8 mouse cellular contexts compared by ENCODE assay signal in the genomic region with DNA sequence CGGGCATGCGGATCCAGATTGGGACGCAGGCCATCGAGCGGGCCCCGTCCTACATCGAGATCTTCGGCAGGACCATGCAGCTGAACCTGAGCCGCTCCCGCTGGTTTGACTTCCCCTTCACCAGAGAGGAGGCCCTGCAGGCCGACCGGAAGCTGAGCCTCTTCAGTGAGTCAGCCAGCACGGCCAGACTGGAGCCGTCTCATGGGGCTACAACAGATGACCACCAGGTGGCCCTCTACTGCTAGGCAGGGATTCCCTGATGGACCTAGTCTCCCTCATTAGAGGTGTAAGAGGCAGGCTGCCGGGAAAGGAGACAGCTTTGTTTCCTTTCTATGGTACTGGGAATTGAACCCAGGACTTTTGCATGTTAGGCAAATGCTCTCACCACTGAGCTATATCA.
A peak's percentile ranks its signal among the peaks of the same experiment; 100 is the strongest.
DNase-seq lines count a peak whose midpoint lies in the region; ATAC-seq and TF ChIP-seq lines count a peak whose summit lies in the region.

No protein-coding gene starts in this region.

- H3K9me3 ChIP-seq in midbrain, embryonic 10.5 days (replicated peaks), result no peaks in the 10 kb centered on the region
- H3K9me3 ChIP-seq in midbrain, embryonic 15.5 days, result no peaks in the 10 kb centered on the region
- no peaks in the 10 kb centered on the region for H3K9me3 ChIP-seq in limb, embryonic 10.5 days (replicated peaks)
- no peaks in the 10 kb centered on the region for H3K9me3 ChIP-seq in stomach, embryonic 16.5 days (replicated peaks; ENCODE audit: control insufficient read depth, low read length)

- TF ChIP-seq POLR2A in kidney, adult 2 months (IDR thresholded peaks at IDR 0.05; ENCODE audit: low read depth, low read length), result no peak

- DNase-seq in midbrain, embryonic 10.5 days (ENCODE audit: low spot score), result peak; percentile 63
- peak; percentile 88 for DNase-seq in cerebellum, adult 9-11 months
- peak; percentile 67 for DNase-seq in gastrocnemius, postnatal 10 days
- peak; percentile 74 for DNase-seq in kidney, adult 2 months
- DNase-seq in limb, embryonic 10.5 days (ENCODE audit: low spot score), result peak; percentile 72
- DNase-seq in naive thymus-derived CD4-positive, alpha-beta T cell, adult 2 months (ENCODE audit: low read depth), result peak; percentile 43

- no peak overlapping the region for H3K27ac ChIP-seq in midbrain, embryonic 10.5 days (replicated peaks)
- no peak overlapping the region for H3K27ac ChIP-seq in midbrain, embryonic 15.5 days
- H3K27ac ChIP-seq in kidney, adult 2 months (ENCODE audit: insufficient read depth, low read depth, low read length), result no peak overlapping the region
- H3K27ac ChIP-seq in limb, embryonic 10.5 days, result no peak overlapping the region
- no peak overlapping the region for H3K27ac ChIP-seq in stomach, embryonic 16.5 days (ENCODE audit: low read length)

- H3K36me3 ChIP-seq in midbrain, embryonic 10.5 days, result peaks cover 100% of the 10 kb centered on the region
- H3K36me3 ChIP-seq in midbrain, embryonic 15.5 days (replicated peaks), result peaks cover 98% of the 10 kb centered on the region
- H3K36me3 ChIP-seq in kidney, adult 2 months (ENCODE audit: control insufficient read depth, insufficient read depth, low read length), result peaks cover 9% of the 10 kb centered on the region
- H3K36me3 ChIP-seq in limb, embryonic 10.5 days, result peaks cover 100% of the 10 kb centered on the region
- H3K36me3 ChIP-seq in stomach, embryonic 16.5 days (ENCODE audit: control insufficient read depth, insufficient read depth, low read length), result peaks cover 43% of the 10 kb centered on the region

- no peak overlapping the region for H3K4me2 ChIP-seq in midbrain, embryonic 15.5 days
- H3K4me2 ChIP-seq in stomach, embryonic 16.5 days (ENCODE audit: low read depth, low read length), result no peak overlapping the region

- no peaks in the 10 kb centered on the region for H3K27me3 ChIP-seq in midbrain, embryonic 10.5 days (ENCODE audit: low read depth, poor library complexity, severe bottlenecking)
- H3K27me3 ChIP-seq in midbrain, embryonic 15.5 days (replicated peaks), result no peaks in the 10 kb centered on the region
- H3K27me3 ChIP-seq in kidney, adult 2 months (replicated peaks; ENCODE audit: control insufficient read depth, insufficient read depth, low read length), result no peaks in the 10 kb centered on the region
- H3K27me3 ChIP-seq in limb, embryonic 10.5 days (ENCODE audit: low read depth, poor library complexity, severe bottlenecking), result no peaks in the 10 kb centered on the region
- no peaks in the 10 kb centered on the region for H3K27me3 ChIP-seq in stomach, embryonic 16.5 days (ENCODE audit: control insufficient read depth, insufficient read depth, low read length)

- 60% methylated on average over 15 of the region's 15 CpGs for WGBS in midbrain, embryonic 10.5 days
- WGBS in midbrain, embryonic 15.5 days, result 40% methylated on average over 15 of the region's 15 CpGs
- 42% methylated on average over 15 of the region's 15 CpGs for WGBS in kidney, adult 2 months
- 59% methylated on average over 15 of the region's 15 CpGs for WGBS in limb, embryonic 10.5 days
- WGBS in stomach, embryonic 16.5 days, result 38% methylated on average over 15 of the region's 15 CpGs

- no peak overlapping the region for H3K9ac ChIP-seq in midbrain, embryonic 15.5 days
- H3K9ac ChIP-seq in stomach, embryonic 16.5 days (ENCODE audit: low read length), result no peak overlapping the region

- no peak for ATAC-seq in midbrain, embryonic 15.5 days (replicated peaks)
- peak; percentile 53; the same call in 1 of the 2 replicates for ATAC-seq in stomach, embryonic 16.5 days (ENCODE audit: insufficient read depth, low FRiP score)

- TF ChIP-seq CTCF in kidney, adult 2 months (conservative IDR thresholded peaks at IDR 0.05; ENCODE audit: insufficient read depth, insufficient read length, low read depth, low read length), result peak; percentile 69

- H3K4me1 ChIP-seq in midbrain, embryonic 10.5 days, result no peaks in the 10 kb centered on the region
- no peaks in the 10 kb centered on the region for H3K4me1 ChIP-seq in midbrain, embryonic 15.5 days
- no peaks in the 10 kb centered on the region for H3K4me1 ChIP-seq in kidney, adult 2 months (ENCODE audit: control insufficient read depth, insufficient read depth, low read length)
- H3K4me1 ChIP-seq in limb, embryonic 10.5 days, result no peaks in the 10 kb centered on the region
- H3K4me1 ChIP-seq in stomach, embryonic 16.5 days (ENCODE audit: control insufficient read depth, insufficient read depth, low read length), result no peaks in the 10 kb centered on the region

- no peak overlapping the region for H3K4me3 ChIP-seq in midbrain, embryonic 10.5 days
- no peak overlapping the region for H3K4me3 ChIP-seq in midbrain, embryonic 15.5 days
- no peak overlapping the region for H3K4me3 ChIP-seq in kidney, adult 2 months (ENCODE audit: insufficient read depth, low read depth, low read length)
- no peak overlapping the region for H3K4me3 ChIP-seq in limb, embryonic 10.5 days
- no peak overlapping the region for H3K4me3 ChIP-seq in stomach, embryonic 16.5 days (replicated peaks; ENCODE audit: low read length)
